Mouse (Mus musculus) intestine, postnatal 0 days (tissue): ENCODE results near the gene Dstyk. TPM values are rescaled to one million over a fixed set of nuclear protein-coding genes. Genes with fewer than 3 reads are reported as not detected.
A peak's percentile ranks its signal among the peaks of the same experiment; 100 is the strongest.

Experiments
- ATAC-seq: fragments of 200-750 bp; cut with Nextera tagmentation; 2 replicates; pipeline ENCODE4 v1.8.0; 2017; ENCODE audit warnings: mild to moderate bottlenecking, moderate TSS enrichment, moderate library complexity
- H3K27ac ChIP-seq: fragments of 300-500 bp; sonication (generic); 2 replicates; pipeline ENCODE4 v1.5.1; 2014; ENCODE audit warnings: mild to moderate bottlenecking, low read depth, low read length, moderate library complexity
- H3K27me3 ChIP-seq: fragments of 300-500 bp; sonication (generic); replicated peaks from 2 replicates; pipeline ENCODE4 v1.6.1; 2014; ENCODE audit warnings: low read length, mixed read lengths; ENCODE audit not compliant: control insufficient read depth, insufficient read depth
- H3K36me3 ChIP-seq: fragments of 300-500 bp; sonication (generic); 2 replicates; pipeline ENCODE4 v1.6.1; 2014; ENCODE audit warnings: mild to moderate bottlenecking, moderate library complexity; ENCODE audit not compliant: control insufficient read depth, insufficient read depth
- H3K4me1 ChIP-seq: fragments of 300-500 bp; sonication (generic); replicated peaks from 2 replicates; pipeline ENCODE4 v1.6.1; 2014; ENCODE audit warnings: antibody characterized with exemption, low read length, mixed read lengths; ENCODE audit not compliant: control insufficient read depth, insufficient read depth
- H3K4me2 ChIP-seq: fragments of 300-500 bp; sonication (generic); replicated peaks from 2 replicates; pipeline ENCODE4 v1.6.1; 2014; ENCODE audit warnings: low read depth, mild to moderate bottlenecking, moderate library complexity
- H3K4me3 ChIP-seq: fragments of 300-500 bp; sonication (generic); 2 replicates; pipeline ENCODE4 v1.5.1; 2014; ENCODE audit warnings: low read depth, low read length
- H3K9ac ChIP-seq: fragments of 300-500 bp; sonication (generic); 2 replicates; pipeline ENCODE4 v1.6.1; 2014; ENCODE audit warnings: mild to moderate bottlenecking, low read depth, low read length
- H3K9me3 ChIP-seq: fragments of 300-500 bp; sonication (generic); 2 replicates; pipeline ENCODE4 v1.6.1; 2016; ENCODE audit warnings: mixed run types; ENCODE audit not compliant: control insufficient read depth
- CTCF ChIP-seq: sonication (generic); IDR thresholded peaks from 2 replicates; pipeline ENCODE4 v1.5.1; 2016; ENCODE audit warnings: low read depth, mild to moderate bottlenecking, control low read depth, antibody characterized with exemption, moderate library complexity
- WGBS: fragments of 180-500 bp; shearing (Covaris S2); extraction: QIAGEN DNeasy Blood & Tissue Kit; methylation state at CpG from one replicate; pipeline ENCODE4 v1.1.7; 2014; 5-methylcytosine and 5-hydroxymethylcytosine counted together
- polyA plus RNA-seq: library from polyadenylated mRNA; unstranded; fragments of >200 nt; fragmentation: Nextera tagmentation; extraction: Ambion mirVana; gene quantifications from 2 replicates; pipeline ENCODE4 v1.2.1, GENCODE M21; 2015

The Dstyk gene
- polyA plus RNA-seq, 1 experiment from 2014 or later, result 3.7 TPM

- TF ChIP-seq CTCF, result no peak
- WGBS, result 87% methylated on average over 6 of the region's 6 CpGs
- ATAC-seq, result no peak
- 0 out of 2 replicates have a peak, but pooled peaks cover 5% of the 10 kb centered on the region for H3K4me1 ChIP-seq
- H3K4me2 ChIP-seq, result no peak overlapping the region
- H3K27me3 ChIP-seq, result no peaks in the 10 kb centered on the region
- no peaks in the 10 kb centered on the region for H3K9me3 ChIP-seq
- no peak overlapping the region for H3K4me3 ChIP-seq
- H3K9ac ChIP-seq, result no peak overlapping the region
- no peak overlapping the region for H3K27ac ChIP-seq
- no peaks in the 10 kb centered on the region; the same call in 1 of the 2 replicates for H3K36me3 ChIP-seq
These were observed 44.3 kb upstream of the Dstyk start for GRCm38 (mm10) chr1:132372896-132373534.

DNA sequence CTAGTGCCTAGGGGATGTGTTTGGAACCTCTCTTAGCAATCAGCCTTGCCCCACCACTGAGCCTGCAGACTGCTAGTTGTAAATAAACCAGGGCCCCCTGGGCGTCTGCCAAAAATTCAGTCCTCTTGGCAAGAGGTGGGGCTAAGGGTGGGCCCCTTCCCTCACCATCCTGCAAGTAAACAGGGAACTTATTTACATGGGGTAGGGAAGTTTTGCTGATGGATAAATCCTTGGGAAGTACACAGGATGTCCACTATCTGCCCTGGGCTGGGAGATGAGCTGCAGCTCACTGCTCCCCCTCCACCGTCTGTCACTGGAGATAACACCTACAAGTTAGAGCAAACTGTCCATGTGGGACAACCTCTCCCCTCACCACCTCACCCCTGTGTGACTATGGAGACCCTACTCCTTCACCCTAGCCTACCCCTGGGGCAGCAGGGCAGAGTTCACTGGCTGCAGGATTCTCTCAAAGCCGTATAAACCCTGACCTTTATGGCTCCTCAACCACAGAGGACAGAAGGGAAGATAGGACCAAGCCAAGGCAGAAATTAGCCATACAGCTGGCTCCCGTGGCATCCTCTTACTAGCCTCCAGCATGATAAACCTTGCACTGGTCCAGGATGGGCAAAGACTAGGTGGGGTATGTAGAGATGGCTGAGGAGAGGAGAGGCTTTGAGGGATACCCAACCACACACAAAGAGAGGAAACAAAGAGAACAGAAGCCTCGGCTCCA is 43.0 kb upstream of the Dstyk start:
- H3K4me1 ChIP-seq, result 0 out of 2 replicates have a peak, but pooled peaks cover 5% of the 10 kb centered on the region

DNA sequence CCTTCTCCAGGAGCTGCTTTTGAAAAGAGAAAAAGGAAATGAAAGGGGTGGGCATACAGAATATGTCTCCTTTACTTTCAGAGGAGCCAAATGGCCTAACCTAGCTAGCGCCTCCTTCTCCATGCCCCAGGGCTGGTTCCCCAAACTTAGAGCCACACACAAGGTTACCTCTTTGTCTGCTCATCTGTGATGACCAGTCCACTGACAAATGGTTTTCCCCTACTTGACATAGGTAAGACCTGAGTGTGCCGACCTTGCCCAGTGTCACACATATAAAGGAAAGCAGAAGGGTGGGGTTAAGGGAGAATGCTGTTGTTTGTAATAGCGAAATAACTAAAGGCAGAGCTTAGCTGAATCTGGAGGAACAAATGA is 42.5 kb upstream of the Dstyk start:
- Histone ChIP-seq H3K4me1 (0 out of 2 replicates have a peak, but pooled peaks cover 5% of the 10 kb centered on the region), H3K36me3 (no peaks in the 10 kb centered on the region; the same call in 1 of the 2 replicates), H3K4me3 (no peak overlapping the region), H3K27ac (peak overlapping the region; percentile 50; the same call in 1 of the 2 replicates), H3K9me3 (no peaks in the 10 kb centered on the region), H3K4me2 (no peak overlapping the region), H3K27me3 (no peaks in the 10 kb centered on the region), H3K9ac (no peak overlapping the region)
- no peak for ATAC-seq
- WGBS, result 64% methylated on average over 3 of the region's 3 CpGs
- TF ChIP-seq CTCF, result no peak

More for the DNA sequence above, 43.0 kb upstream of the Dstyk start:
- no peak for TF ChIP-seq CTCF
- Histone ChIP-seq H3K9ac (no peak overlapping the region), H3K4me2 (no peak overlapping the region), H3K27ac (peak overlapping the region; percentile 50; the same call in 1 of the 2 replicates), H3K36me3 (no peaks in the 10 kb centered on the region; the same call in 1 of the 2 replicates), H3K4me3 (no peak overlapping the region), H3K9me3 (no peaks in the 10 kb centered on the region), H3K27me3 (no peaks in the 10 kb centered on the region)
- 34% methylated on average over 5 of the region's 5 CpGs for WGBS
- ATAC-seq, result no peak

DNA sequence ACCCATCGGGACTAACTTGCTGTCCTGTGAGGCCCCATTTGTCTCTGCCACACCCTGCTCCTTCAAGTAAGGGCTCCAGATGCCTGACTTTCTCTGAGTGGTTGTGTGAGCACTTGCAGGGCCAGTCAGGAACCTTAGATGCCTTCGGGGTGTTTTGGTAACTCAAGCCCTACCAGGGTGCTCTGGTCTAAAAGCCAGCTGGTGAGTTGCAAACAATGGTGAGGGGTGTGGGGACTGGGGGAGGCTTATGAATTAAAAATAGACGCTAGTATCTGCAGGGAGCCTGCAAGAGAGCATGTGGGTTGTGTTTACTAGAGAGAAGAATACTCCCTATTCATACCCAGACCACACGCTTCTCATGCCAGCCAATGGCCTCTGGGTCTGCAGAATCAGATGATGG is 42.1 kb upstream of the Dstyk start:
- no peaks in the 10 kb centered on the region for H3K27me3 ChIP-seq
- 0 out of 2 replicates have a peak overlapping the region, but pooled peaks have one; percentile 11 for H3K27ac ChIP-seq
- no peaks in the 10 kb centered on the region for H3K9me3 ChIP-seq
- TF ChIP-seq CTCF, result no peak
- ATAC-seq, result no peak
- H3K4me2 ChIP-seq, result no peak overlapping the region
- WGBS, result 47% methylated on average over 4 of the region's 4 CpGs
- 0 out of 2 replicates have a peak, but pooled peaks cover 5% of the 10 kb centered on the region for H3K4me1 ChIP-seq
- H3K36me3 ChIP-seq, result no peaks in the 10 kb centered on the region; the same call in 1 of the 2 replicates
- no peak overlapping the region for H3K9ac ChIP-seq
- H3K4me3 ChIP-seq, result no peak overlapping the region

DNA sequence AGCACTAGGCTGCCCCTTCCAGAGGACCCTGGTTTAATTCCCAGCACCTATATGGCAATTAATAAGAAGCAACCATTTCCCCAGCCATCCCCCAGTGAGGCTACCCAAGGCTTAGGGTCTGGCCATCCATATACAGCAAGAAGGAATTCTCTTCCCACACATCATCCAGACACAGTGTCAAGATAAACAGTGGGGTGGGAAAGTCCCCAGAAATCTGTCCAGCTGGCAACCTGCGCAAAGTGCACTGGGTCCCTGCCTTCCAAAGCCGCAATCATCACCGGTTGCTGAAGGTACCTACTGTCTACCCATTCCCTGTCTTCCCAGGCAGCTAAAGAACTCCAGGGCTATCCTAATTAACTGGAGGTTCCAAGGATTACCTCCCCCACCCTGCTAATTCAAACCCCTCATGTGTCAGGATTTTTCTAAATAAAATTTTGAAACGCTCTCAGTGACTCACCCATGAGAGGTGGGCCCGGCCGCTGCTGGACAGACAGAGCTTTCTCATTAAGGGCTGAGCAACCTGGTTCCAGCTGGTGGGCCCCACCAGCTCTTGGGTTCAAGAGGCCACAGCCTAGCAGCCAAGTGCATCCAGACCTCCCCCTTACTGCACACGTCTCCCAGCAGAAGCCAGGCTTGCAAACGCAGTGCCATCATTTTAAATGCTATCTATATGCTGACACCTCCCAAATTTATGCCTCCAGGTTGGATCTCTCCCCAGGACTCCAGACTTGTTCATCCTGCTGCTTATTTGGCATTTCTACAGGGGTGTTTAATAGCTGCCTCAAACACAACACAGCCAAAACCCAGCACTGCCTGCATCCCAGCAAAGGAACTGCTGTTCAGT is 40.9 kb upstream of the Dstyk start:
- 65% methylated on average over 8 of the region's 8 CpGs for WGBS
- no peak for TF ChIP-seq CTCF
- Histone ChIP-seq H3K4me3 (no peak overlapping the region), H3K9ac (no peak overlapping the region; the same call in 1 of the 2 replicates), H3K27ac (peak overlapping the region; percentile 15; the same call in 1 of the 2 replicates), H3K4me2 (no peak overlapping the region), H3K27me3 (no peaks in the 10 kb centered on the region), H3K4me1 (0 out of 2 replicates have a peak, but pooled peaks cover 5% of the 10 kb centered on the region), H3K9me3 (no peaks in the 10 kb centered on the region), H3K36me3 (no peaks in the 10 kb centered on the region; the same call in 1 of the 2 replicates)
- no peak for ATAC-seq

GRCm38 (mm10) chr1:132377055-132377365 is 40.3 kb upstream of the Dstyk start:
- Histone ChIP-seq H3K4me3 (no peak overlapping the region), H3K4me1 (0 out of 2 replicates have a peak, but pooled peaks cover 5% of the 10 kb centered on the region), H3K4me2 (no peak overlapping the region), H3K36me3 (no peaks in the 10 kb centered on the region; the same call in 1 of the 2 replicates), H3K27ac (no peak overlapping the region), H3K9ac (no peak overlapping the region), H3K27me3 (no peaks in the 10 kb centered on the region), H3K9me3 (no peaks in the 10 kb centered on the region)
- TF ChIP-seq CTCF, result no peak
- WGBS, result 50% methylated on average over 7 of the region's 7 CpGs
- ATAC-seq, result no peak
